Mouse (Mus musculus): ENCODE measurements at regions not wholly inside any gene's neighbourhood (a gene's known extent, or its start where the extent isn't known, plus 50 kb on each side); places are given as distances from the start of the nearest gene placed in this dataset.
A peak's percentile ranks its signal among the peaks of the same experiment; 100 is the strongest.

DNA sequence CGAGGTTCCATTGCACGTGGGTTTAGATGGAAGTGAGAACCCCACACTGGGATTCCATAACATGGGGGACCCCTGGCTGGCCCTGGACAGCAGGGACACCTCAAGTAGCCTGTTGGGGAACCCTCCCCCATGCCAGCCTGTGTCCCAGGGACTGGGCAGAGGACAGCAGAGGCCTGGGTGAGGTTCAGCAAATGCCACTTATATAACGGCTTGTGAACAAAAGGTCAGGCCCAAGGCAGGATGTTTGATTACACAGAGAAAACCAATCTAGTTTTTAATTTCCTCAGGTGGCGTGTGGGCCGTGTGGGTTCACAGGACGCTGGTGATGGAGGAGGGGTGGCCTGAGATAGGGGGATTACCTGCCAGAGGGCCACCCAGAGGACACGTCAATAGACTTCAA lies 94.9 kb upstream of the Kazn start:
- Histone ChIP-seq H3K9ac (replicated peaks; ENCODE audit: low read depth, low read length) (no peak overlapping the region), H3K36me3 (ENCODE audit: control insufficient read depth, insufficient read depth, low read length) (no peaks in the 10 kb centered on the region), H3K9me3 (ENCODE audit: control insufficient read depth, low read length) (no peaks in the 10 kb centered on the region), H3K4me3 (ENCODE audit: low read depth, low read length) (no peak overlapping the region), H3K27me3 (ENCODE audit: control insufficient read depth, insufficient read depth, low read length) (no peaks in the 10 kb centered on the region), H3K4me2 (ENCODE audit: low read depth, low read length) (no peak overlapping the region), H3K4me1 (ENCODE audit: control insufficient read depth, insufficient read depth, low read length) (0 out of 2 replicates have a peak, but pooled peaks cover 4% of the 10 kb centered on the region), H3K27ac (ENCODE audit: low read depth, low read length) (no peak overlapping the region)
- 88% methylated on average over 7 of the region's 7 CpGs for WGBS
- ATAC-seq (ENCODE audit: low read depth), result no peak

DNA sequence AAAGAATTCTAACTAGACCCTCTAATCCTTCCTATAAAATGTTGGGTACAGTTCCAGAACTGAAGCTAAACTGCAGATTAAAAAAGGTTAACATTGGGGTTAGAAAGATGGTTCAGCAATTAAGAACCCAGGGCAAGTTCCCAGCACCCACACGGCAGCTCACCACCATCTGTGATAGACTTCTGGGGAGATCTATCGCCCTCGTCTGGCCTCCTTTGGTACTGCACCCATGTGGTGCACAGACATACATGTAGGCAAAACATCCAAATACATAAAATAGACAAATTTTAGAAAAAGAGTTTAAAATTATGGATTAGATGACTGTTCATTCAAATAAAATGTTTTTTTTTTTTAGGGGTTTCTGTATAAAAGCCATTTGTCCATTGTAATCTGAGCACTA lies 91.4 kb upstream of the Kazn start:
- Histone ChIP-seq H3K27ac (ENCODE audit: low read depth, low read length) (no peak overlapping the region), H3K9me3 (ENCODE audit: control insufficient read depth, low read length) (no peaks in the 10 kb centered on the region), H3K9ac (replicated peaks; ENCODE audit: low read depth, low read length) (no peak overlapping the region), H3K27me3 (ENCODE audit: control insufficient read depth, insufficient read depth, low read length) (no peaks in the 10 kb centered on the region), H3K4me1 (ENCODE audit: control insufficient read depth, insufficient read depth, low read length) (no peaks in the 10 kb centered on the region), H3K36me3 (ENCODE audit: control insufficient read depth, insufficient read depth, low read length) (no peaks in the 10 kb centered on the region), H3K4me2 (ENCODE audit: low read depth, low read length) (no peak overlapping the region), H3K4me3 (ENCODE audit: low read depth, low read length) (no peak overlapping the region)
- ATAC-seq (ENCODE audit: low read depth), result no peak
- WGBS, result 93% methylated on average over 3 of the region's 3 CpGs

DNA sequence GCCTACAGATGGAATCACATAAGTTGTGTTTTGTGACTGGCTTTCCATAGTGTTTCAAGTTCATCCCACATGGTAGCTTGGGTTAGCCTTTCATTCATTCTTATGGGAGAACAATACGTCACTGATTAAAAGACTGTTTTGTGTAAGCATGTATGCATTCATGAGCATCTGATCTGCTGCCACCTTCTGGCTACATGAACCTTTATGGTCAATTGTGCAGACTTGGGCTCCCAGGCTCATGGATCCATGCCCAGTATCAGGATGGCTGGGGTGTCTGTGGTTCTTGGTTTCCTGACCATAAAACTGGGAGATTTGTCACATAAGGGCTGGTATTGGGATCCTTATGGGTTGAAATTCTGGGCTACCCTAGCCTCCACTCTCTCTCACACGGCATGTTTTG lies 90.4 kb upstream of the Kazn start:
- no peaks in the 10 kb centered on the region for H3K27me3 ChIP-seq (ENCODE audit: control insufficient read depth, insufficient read depth, low read length)
- no peaks in the 10 kb centered on the region for H3K36me3 ChIP-seq (ENCODE audit: control insufficient read depth, insufficient read depth, low read length)
- no peaks in the 10 kb centered on the region for H3K9me3 ChIP-seq (ENCODE audit: control insufficient read depth, low read length)
- no peak for ATAC-seq (ENCODE audit: low read depth)
- H3K4me3 ChIP-seq (ENCODE audit: low read depth, low read length), result no peak overlapping the region
- 92% methylated on average over 2 of the region's 2 CpGs for WGBS
- H3K9ac ChIP-seq (replicated peaks; ENCODE audit: low read depth, low read length), result no peak overlapping the region
- H3K4me2 ChIP-seq (ENCODE audit: low read depth, low read length), result no peak overlapping the region
- H3K27ac ChIP-seq (ENCODE audit: low read depth, low read length), result no peak overlapping the region
- no peaks in the 10 kb centered on the region for H3K4me1 ChIP-seq (ENCODE audit: control insufficient read depth, insufficient read depth, low read length)

DNA sequence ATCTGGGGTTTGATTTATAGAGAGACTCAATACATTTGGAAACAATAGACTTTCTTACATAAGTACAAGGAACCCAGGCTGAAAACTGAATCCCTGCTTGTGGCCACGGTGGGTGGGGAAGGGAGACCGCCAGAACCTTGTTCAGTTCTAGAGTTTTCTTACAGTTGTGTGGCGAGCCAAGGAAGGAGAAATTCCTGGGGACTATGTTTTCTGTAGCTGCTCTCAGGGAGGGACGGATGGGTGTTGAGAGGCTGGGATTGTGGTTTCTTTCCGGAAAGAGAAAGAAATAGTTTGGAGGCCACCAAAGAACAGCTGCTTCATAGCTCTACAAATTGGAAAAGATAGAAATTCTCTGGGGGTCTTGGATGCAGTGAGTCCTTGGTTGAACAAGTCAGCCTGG lies 87.3 kb upstream of the Kazn start:
- WGBS, result 82% methylated on average over 5 of the region's 5 CpGs
- no peak overlapping the region for H3K9ac ChIP-seq (replicated peaks; ENCODE audit: low read depth, low read length)
- H3K27ac ChIP-seq (ENCODE audit: low read depth, low read length), result no peak overlapping the region
- no peak for ATAC-seq (ENCODE audit: low read depth)
- no peak overlapping the region for H3K4me2 ChIP-seq (ENCODE audit: low read depth, low read length)
- H3K4me3 ChIP-seq (ENCODE audit: low read depth, low read length), result no peak overlapping the region
- no peaks in the 10 kb centered on the region for H3K9me3 ChIP-seq (ENCODE audit: control insufficient read depth, low read length)
- H3K36me3 ChIP-seq (ENCODE audit: control insufficient read depth, insufficient read depth, low read length), result no peaks in the 10 kb centered on the region
- no peaks in the 10 kb centered on the region for H3K27me3 ChIP-seq (ENCODE audit: control insufficient read depth, insufficient read depth, low read length)
- no peaks in the 10 kb centered on the region for H3K4me1 ChIP-seq (ENCODE audit: control insufficient read depth, insufficient read depth, low read length)

DNA sequence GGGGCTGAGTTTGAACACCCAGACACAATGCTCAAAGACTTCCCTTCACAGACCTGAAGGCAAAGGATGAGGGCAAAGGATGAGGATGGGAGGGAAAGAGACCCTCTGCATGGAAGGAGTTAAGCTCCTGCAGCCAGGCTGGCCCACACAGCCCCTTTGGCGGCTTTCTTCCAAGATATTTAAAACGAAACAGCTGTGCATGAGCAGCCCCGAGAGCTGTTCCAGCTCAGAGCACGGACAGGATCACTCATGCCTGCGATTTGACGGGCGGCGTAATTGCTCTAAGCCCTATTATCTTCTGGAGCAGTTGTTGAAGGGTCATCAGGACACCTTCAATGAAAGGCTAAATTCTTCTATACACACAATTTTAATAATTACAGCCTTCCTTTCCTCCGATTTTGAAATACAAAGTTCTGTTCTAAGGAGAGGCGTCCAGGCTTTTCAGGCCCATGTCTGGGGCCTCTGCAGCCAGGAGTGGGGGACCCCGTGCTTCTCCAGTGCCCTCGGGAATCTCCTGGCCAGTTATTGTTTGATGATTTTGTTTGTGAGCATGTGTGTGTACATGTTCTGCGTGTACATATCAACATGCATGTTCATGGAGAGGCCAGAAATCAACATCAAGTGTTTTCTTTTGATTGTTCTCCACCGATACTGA lies 82.1 kb upstream of the Kazn start:
- Histone ChIP-seq H3K4me2 (ENCODE audit: low read depth, low read length) (no peak overlapping the region), H3K27me3 (ENCODE audit: control insufficient read depth, insufficient read depth, low read length) (no peaks in the 10 kb centered on the region), H3K27ac (ENCODE audit: low read depth, low read length) (no peak overlapping the region), H3K36me3 (ENCODE audit: control insufficient read depth, insufficient read depth, low read length) (no peaks in the 10 kb centered on the region), H3K4me1 (ENCODE audit: control insufficient read depth, insufficient read depth, low read length) (no peaks in the 10 kb centered on the region), H3K9ac (replicated peaks; ENCODE audit: low read depth, low read length) (no peak overlapping the region), H3K4me3 (ENCODE audit: low read depth, low read length) (no peak overlapping the region), H3K9me3 (ENCODE audit: control insufficient read depth, low read length) (no peaks in the 10 kb centered on the region)
- 52% methylated on average over 14 of the region's 14 CpGs for WGBS
- ATAC-seq (ENCODE audit: low read depth), result peak; percentile 31; the same call in 1 of the 2 replicates

DNA sequence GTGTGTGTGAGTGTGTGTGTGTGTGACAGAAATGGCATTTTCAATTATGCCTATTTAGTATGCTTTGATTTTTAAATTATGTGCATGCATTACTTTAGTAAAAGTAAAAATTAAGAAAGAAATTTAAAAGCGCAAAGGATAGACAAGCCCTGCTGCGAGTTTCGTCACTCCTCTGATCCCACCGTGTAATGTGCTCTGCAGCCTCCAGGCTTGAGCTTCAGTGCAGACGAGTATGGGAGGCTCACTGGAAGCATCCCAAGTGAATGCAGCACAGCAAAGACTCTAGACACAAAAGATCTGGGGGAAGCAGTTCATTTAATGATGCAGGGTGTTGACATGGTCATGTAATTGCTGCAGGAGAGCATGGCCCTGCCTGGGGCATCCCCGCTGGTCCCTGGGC lies 71.1 kb upstream of the Kazn start:
- ATAC-seq (ENCODE audit: low read depth), result no peak
- Histone ChIP-seq H3K9ac (replicated peaks; ENCODE audit: low read depth, low read length) (no peak overlapping the region), H3K4me2 (ENCODE audit: low read depth, low read length) (no peak overlapping the region), H3K4me1 (ENCODE audit: control insufficient read depth, insufficient read depth, low read length) (no peaks in the 10 kb centered on the region), H3K27me3 (ENCODE audit: control insufficient read depth, insufficient read depth, low read length) (no peaks in the 10 kb centered on the region), H3K27ac (ENCODE audit: low read depth, low read length) (no peak overlapping the region), H3K36me3 (ENCODE audit: control insufficient read depth, insufficient read depth, low read length) (no peaks in the 10 kb centered on the region), H3K4me3 (ENCODE audit: low read depth, low read length) (no peak overlapping the region), H3K9me3 (ENCODE audit: control insufficient read depth, low read length) (no peaks in the 10 kb centered on the region)
- 88% methylated on average over 6 of the region's 6 CpGs for WGBS

DNA sequence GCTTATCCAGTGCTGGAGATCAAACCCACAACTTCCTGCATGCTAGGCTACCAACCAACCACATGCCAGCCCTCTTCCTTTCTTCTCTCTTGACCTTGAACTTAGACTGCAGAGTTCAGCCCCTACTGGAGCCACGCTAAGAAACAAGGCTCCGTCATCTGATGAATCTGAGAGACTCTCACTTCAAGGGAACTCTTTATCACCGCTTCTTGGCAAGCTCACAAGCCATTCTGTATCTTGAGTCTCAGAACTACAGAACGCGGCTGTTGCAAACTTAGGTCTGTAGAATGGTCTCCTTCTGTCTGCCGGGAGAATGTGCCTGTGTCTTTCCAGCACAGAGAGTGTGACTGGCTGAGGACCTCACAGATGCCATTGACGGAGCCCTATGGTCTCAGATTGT lies 69.1 kb upstream of the Kazn start:
- Histone ChIP-seq H3K4me3 (ENCODE audit: low read depth, low read length) (no peak overlapping the region), H3K27me3 (ENCODE audit: control insufficient read depth, insufficient read depth, low read length) (no peaks in the 10 kb centered on the region), H3K4me2 (ENCODE audit: low read depth, low read length) (no peak overlapping the region), H3K27ac (ENCODE audit: low read depth, low read length) (no peak overlapping the region), H3K9ac (replicated peaks; ENCODE audit: low read depth, low read length) (no peak overlapping the region), H3K4me1 (ENCODE audit: control insufficient read depth, insufficient read depth, low read length) (peaks cover 2% of the 10 kb centered on the region; the same call in 1 of the 2 replicates), H3K36me3 (ENCODE audit: control insufficient read depth, insufficient read depth, low read length) (no peaks in the 10 kb centered on the region), H3K9me3 (ENCODE audit: control insufficient read depth, low read length) (no peaks in the 10 kb centered on the region)
- 88% methylated on average over 7 of the region's 7 CpGs for WGBS
- ATAC-seq (ENCODE audit: low read depth), result no peak

DNA sequence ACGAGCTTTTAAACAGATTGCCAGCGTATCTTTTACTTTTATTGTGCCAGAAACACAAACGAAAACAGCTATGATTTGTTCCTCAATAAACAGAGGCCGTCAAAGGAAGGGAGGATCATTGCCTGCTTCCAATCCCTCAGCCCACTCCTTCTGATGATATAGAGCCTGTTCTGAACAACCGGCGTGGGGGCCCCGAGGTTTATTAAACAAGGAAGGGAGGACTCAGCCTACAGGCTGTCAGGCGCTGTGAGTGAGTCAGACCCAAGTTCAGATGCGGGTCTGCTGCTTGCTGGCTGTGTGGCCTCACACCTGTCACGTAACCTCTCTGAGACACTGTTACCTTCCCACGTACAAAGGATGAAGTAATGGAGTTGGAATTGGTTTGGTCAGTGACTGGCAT lies 68.1 kb upstream of the Kazn start:
- no peak for ATAC-seq (ENCODE audit: low read depth)
- Histone ChIP-seq H3K27ac (ENCODE audit: low read depth, low read length) (no peak overlapping the region), H3K4me1 (ENCODE audit: control insufficient read depth, insufficient read depth, low read length) (peaks cover 8% of the 10 kb centered on the region), H3K27me3 (ENCODE audit: control insufficient read depth, insufficient read depth, low read length) (no peaks in the 10 kb centered on the region), H3K9ac (replicated peaks; ENCODE audit: low read depth, low read length) (no peak overlapping the region), H3K36me3 (ENCODE audit: control insufficient read depth, insufficient read depth, low read length) (no peaks in the 10 kb centered on the region), H3K9me3 (ENCODE audit: control insufficient read depth, low read length) (no peaks in the 10 kb centered on the region), H3K4me3 (ENCODE audit: low read depth, low read length) (no peak overlapping the region), H3K4me2 (ENCODE audit: low read depth, low read length) (no peak overlapping the region)
- 64% methylated on average over 11 of the region's 11 CpGs for WGBS

DNA sequence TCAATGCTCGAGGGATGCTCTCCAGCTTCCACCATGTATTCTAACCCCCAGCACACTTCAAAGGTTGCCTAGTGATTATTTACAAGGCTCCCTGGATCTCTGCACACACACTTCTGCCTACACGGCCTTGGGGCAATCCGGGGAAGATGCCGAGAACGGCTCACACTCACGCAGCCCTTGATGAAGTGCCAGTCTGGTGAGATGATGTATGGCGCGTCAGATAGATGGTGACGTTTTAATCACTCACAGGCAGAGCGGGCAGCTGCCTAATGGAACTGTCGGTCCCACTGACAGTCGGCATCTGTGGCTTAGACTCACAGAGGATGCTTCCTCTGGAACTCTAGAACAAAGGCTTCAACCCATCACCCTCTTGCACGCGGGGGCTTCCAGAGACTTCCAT lies 66.9 kb upstream of the Kazn start:
- no peaks in the 10 kb centered on the region for H3K36me3 ChIP-seq (ENCODE audit: control insufficient read depth, insufficient read depth, low read length)
- H3K4me2 ChIP-seq (ENCODE audit: low read depth, low read length), result no peak overlapping the region
- 59% methylated on average over 14 of the region's 14 CpGs for WGBS
- H3K9me3 ChIP-seq (ENCODE audit: control insufficient read depth, low read length), result no peaks in the 10 kb centered on the region
- H3K27me3 ChIP-seq (ENCODE audit: control insufficient read depth, insufficient read depth, low read length), result no peaks in the 10 kb centered on the region
- peaks cover 19% of the 10 kb centered on the region for H3K4me1 ChIP-seq (ENCODE audit: control insufficient read depth, insufficient read depth, low read length)
- H3K9ac ChIP-seq (replicated peaks; ENCODE audit: low read depth, low read length), result no peak overlapping the region
- no peak overlapping the region for H3K4me3 ChIP-seq (ENCODE audit: low read depth, low read length)
- no peak overlapping the region for H3K27ac ChIP-seq (ENCODE audit: low read depth, low read length)
- peak; percentile 21; the same call in 1 of the 2 replicates for ATAC-seq (ENCODE audit: low read depth)
